Mouse (Mus musculus) ES-E14 (cell line): ENCODE results near the gene Sf3b2.

Experiments
- MAFK ChIP-seq: IDR thresholded peaks from 2 replicates; pipeline ENCODE4 v1.6.1; 2014; ENCODE audit warnings: mild to moderate bottlenecking, low read depth, low read length, inconsistent platforms; ENCODE audit not compliant: insufficient read depth
- ZC3H11A ChIP-seq: IDR thresholded peaks from 2 replicates; pipeline ENCODE4 v1.6.1; 2012; ENCODE audit warnings: low read depth, mild to moderate bottlenecking, inconsistent platforms, low read length, borderline replicate concordance
- ZNF384 ChIP-seq: IDR thresholded peaks from 2 replicates; pipeline ENCODE4 v1.6.1; 2012; ENCODE audit warnings: low read depth, low read length, inconsistent platforms

DNA sequence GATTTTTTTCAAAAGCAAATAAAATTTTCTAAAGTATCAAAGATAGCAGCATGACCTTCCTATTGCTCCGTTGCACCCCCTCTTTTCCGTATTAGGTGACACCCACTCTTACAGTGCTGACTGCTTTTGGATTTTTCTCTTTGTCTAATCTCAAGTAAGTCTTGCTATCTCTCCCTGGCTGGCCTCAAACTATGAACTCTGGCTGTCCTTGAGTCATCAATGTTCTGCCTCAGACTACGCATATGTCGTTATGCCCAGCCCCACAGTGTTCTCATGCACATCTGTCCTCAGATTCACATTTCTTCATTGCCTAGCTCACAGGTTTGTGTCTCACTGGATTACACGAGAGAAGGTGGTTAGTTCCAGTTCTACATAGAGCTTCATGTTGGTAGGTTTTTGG is 25.9 kb downstream of the Sf3b2 start:
- no peak for TF ChIP-seq ZNF384
- no peak for TF ChIP-seq MAFK
- no peak for TF ChIP-seq ZC3H11A
